Mouse (Mus musculus): Measurements from ENCODE around the gene Ube2f. TPM values are rescaled to one million over a fixed set of nuclear protein-coding genes. Genes with fewer than 3 reads are reported as not detected.
A peak's percentile ranks its signal among the peaks of the same experiment; 100 is the strongest.

Gene Ube2f
- polyA plus RNA-seq, 1 experiment from 2014 or later = 66.7 TPM

GRCm38 (mm10) chr1:91215981-91216380 lies 34.1 kb upstream of the Ube2f start:
- H3K4me3 ChIP-seq (replicated peaks) = no peak overlapping the region
- H3K27ac ChIP-seq = no peak overlapping the region
- no peak for ATAC-seq
- H3K36me3 ChIP-seq = no peaks in the 10 kb centered on the region
- no peak overlapping the region for H3K9ac ChIP-seq
- H3K9me3 ChIP-seq = no peaks in the 10 kb centered on the region
- H3K4me1 ChIP-seq (replicated peaks) = 0 out of 2 replicates have a peak, but pooled peaks cover 5% of the 10 kb centered on the region
- no peak overlapping the region for H3K4me2 ChIP-seq (replicated peaks)
- WGBS = 18% methylated on average over 1 of the region's 1 CpGs
- H3K27me3 ChIP-seq (replicated peaks) = no peaks in the 10 kb centered on the region

GRCm38 (mm10) chr1:91216504-91217267 lies 33.4 kb upstream of the Ube2f start:
- H3K9me3 ChIP-seq = no peaks in the 10 kb centered on the region
- no peak overlapping the region for H3K27ac ChIP-seq
- no peak overlapping the region for H3K9ac ChIP-seq
- ATAC-seq = no peak
- 0 out of 2 replicates have a peak, but pooled peaks cover 3% of the 10 kb centered on the region for H3K4me1 ChIP-seq (replicated peaks)
- 56% methylated on average over 10 of the region's 10 CpGs for WGBS
- H3K27me3 ChIP-seq (replicated peaks) = no peaks in the 10 kb centered on the region
- H3K4me2 ChIP-seq (replicated peaks) = no peak overlapping the region
- H3K4me3 ChIP-seq (replicated peaks) = no peak overlapping the region
- H3K36me3 ChIP-seq = no peaks in the 10 kb centered on the region

- no peak overlapping the region for H3K27ac ChIP-seq
- no peaks in the 10 kb centered on the region for H3K27me3 ChIP-seq (replicated peaks)
- H3K9me3 ChIP-seq = no peaks in the 10 kb centered on the region
- 81% methylated on average over 7 of the region's 7 CpGs for WGBS
- no peak overlapping the region for H3K9ac ChIP-seq
- H3K36me3 ChIP-seq = no peaks in the 10 kb centered on the region
- no peak overlapping the region for H3K4me3 ChIP-seq (replicated peaks)
- no peak overlapping the region for H3K4me2 ChIP-seq (replicated peaks)
- ATAC-seq = no peak
- no peaks in the 10 kb centered on the region for H3K4me1 ChIP-seq (replicated peaks)
Measured at GRCm38 (mm10) chr1:91219641-91220321, 30.3 kb upstream of the Ube2f start.

- H3K9me3 ChIP-seq = no peaks in the 10 kb centered on the region
- 77% methylated on average over 3 of the region's 3 CpGs for WGBS
- H3K36me3 ChIP-seq = no peaks in the 10 kb centered on the region
- no peak overlapping the region for H3K27ac ChIP-seq
- no peaks in the 10 kb centered on the region for H3K27me3 ChIP-seq (replicated peaks)
- H3K9ac ChIP-seq = no peak overlapping the region
- H3K4me1 ChIP-seq (replicated peaks) = no peaks in the 10 kb centered on the region
- ATAC-seq = no peak
- H3K4me2 ChIP-seq (replicated peaks) = no peak overlapping the region
- H3K4me3 ChIP-seq (replicated peaks) = no peak overlapping the region
Measured at GRCm38 (mm10) chr1:91220322-91220672, 29.8 kb upstream of the Ube2f start.

- Histone ChIP-seq H3K4me3 (replicated peaks) (no peak overlapping the region), H3K4me2 (replicated peaks) (no peak overlapping the region), H3K27me3 (replicated peaks) (no peaks in the 10 kb centered on the region), H3K4me1 (replicated peaks) (peaks cover 3% of the 10 kb centered on the region; the same call in 1 of the 2 replicates), H3K9me3 (no peaks in the 10 kb centered on the region), H3K36me3 (no peaks in the 10 kb centered on the region), H3K9ac (no peak overlapping the region), H3K27ac (no peak overlapping the region)
- 82% methylated on average over 4 of the region's 4 CpGs for WGBS
- ATAC-seq = no peak
Measured at GRCm38 (mm10) chr1:91226562-91226961, 23.5 kb upstream of the Ube2f start.

GRCm38 (mm10) chr1:91227381-91228054 lies 22.6 kb upstream of the Ube2f start:
- Histone ChIP-seq H3K4me3 (replicated peaks) (no peak overlapping the region), H3K27ac (0 out of 2 replicates have a peak overlapping the region, but pooled peaks have one; percentile 17), H3K9ac (no peak overlapping the region), H3K36me3 (no peaks in the 10 kb centered on the region), H3K9me3 (no peaks in the 10 kb centered on the region), H3K27me3 (replicated peaks) (no peaks in the 10 kb centered on the region), H3K4me1 (replicated peaks) (peaks cover 5% of the 10 kb centered on the region; the same call in 1 of the 2 replicates), H3K4me2 (replicated peaks) (no peak overlapping the region)
- WGBS = 34% methylated on average over 15 of the region's 15 CpGs
- no peak for ATAC-seq

- no peak overlapping the region for H3K4me2 ChIP-seq (replicated peaks)
- H3K4me3 ChIP-seq (replicated peaks) = no peak overlapping the region
- no peak overlapping the region for H3K27ac ChIP-seq
- ATAC-seq = no peak
- 55% methylated on average over 6 of the region's 6 CpGs for WGBS
- H3K4me1 ChIP-seq (replicated peaks) = peaks cover 5% of the 10 kb centered on the region; the same call in 1 of the 2 replicates
- H3K9ac ChIP-seq = no peak overlapping the region
- no peaks in the 10 kb centered on the region for H3K9me3 ChIP-seq
- no peaks in the 10 kb centered on the region for H3K27me3 ChIP-seq (replicated peaks)
- H3K36me3 ChIP-seq = no peaks in the 10 kb centered on the region
Measured at GRCm38 (mm10) chr1:91231142-91231541, 19.0 kb upstream of the Ube2f start.

GRCm38 (mm10) chr1:91231896-91232295 lies 18.2 kb upstream of the Ube2f start:
- Histone ChIP-seq H3K4me1 (replicated peaks) (peaks cover 5% of the 10 kb centered on the region; the same call in 1 of the 2 replicates), H3K27me3 (replicated peaks) (no peaks in the 10 kb centered on the region), H3K9ac (no peak overlapping the region), H3K4me3 (replicated peaks) (no peak overlapping the region), H3K27ac (no peak overlapping the region), H3K4me2 (replicated peaks) (no peak overlapping the region), H3K9me3 (no peaks in the 10 kb centered on the region), H3K36me3 (no peaks in the 10 kb centered on the region)
- no peak for ATAC-seq
- 31% methylated on average over 5 of the region's 5 CpGs for WGBS

GRCm38 (mm10) chr1:91235395-91235794 lies 14.7 kb upstream of the Ube2f start:
- Histone ChIP-seq H3K27ac (no peak overlapping the region), H3K4me3 (replicated peaks) (no peak overlapping the region), H3K9me3 (no peaks in the 10 kb centered on the region), H3K9ac (no peak overlapping the region), H3K4me1 (replicated peaks) (0 out of 2 replicates have a peak, but pooled peaks cover 3% of the 10 kb centered on the region), H3K36me3 (no peaks in the 10 kb centered on the region), H3K27me3 (replicated peaks) (no peaks in the 10 kb centered on the region), H3K4me2 (replicated peaks) (no peak overlapping the region)
- ATAC-seq = no peak
- 57% methylated on average over 5 of the region's 5 CpGs for WGBS

- H3K27ac ChIP-seq = no peak overlapping the region
- H3K36me3 ChIP-seq = no peaks in the 10 kb centered on the region
- no peak overlapping the region for H3K4me2 ChIP-seq (replicated peaks)
- H3K4me1 ChIP-seq (replicated peaks) = no peaks in the 10 kb centered on the region
- H3K9ac ChIP-seq = no peak overlapping the region
- no peaks in the 10 kb centered on the region for H3K27me3 ChIP-seq (replicated peaks)
- 82% methylated on average over 6 of the region's 6 CpGs for WGBS
- no peak for ATAC-seq
- H3K4me3 ChIP-seq (replicated peaks) = no peak overlapping the region
- H3K9me3 ChIP-seq = no peaks in the 10 kb centered on the region
Measured at GRCm38 (mm10) chr1:91237676-91238075, 12.4 kb upstream of the Ube2f start.

GRCm38 (mm10) chr1:91239112-91239511 lies 11.0 kb upstream of the Ube2f start:
- Histone ChIP-seq H3K9me3 (no peaks in the 10 kb centered on the region), H3K27me3 (replicated peaks) (no peaks in the 10 kb centered on the region), H3K4me3 (replicated peaks) (no peak overlapping the region), H3K36me3 (no peaks in the 10 kb centered on the region), H3K27ac (no peak overlapping the region), H3K4me1 (replicated peaks) (no peaks in the 10 kb centered on the region), H3K4me2 (replicated peaks) (no peak overlapping the region), H3K9ac (no peak overlapping the region)
- ATAC-seq = no peak
- 18% methylated on average over 5 of the region's 5 CpGs for WGBS

GRCm38 (mm10) chr1:91239800-91240199 lies 10.3 kb upstream of the Ube2f start:
- no peak overlapping the region for H3K9ac ChIP-seq
- H3K4me3 ChIP-seq (replicated peaks) = no peak overlapping the region
- no peak overlapping the region for H3K27ac ChIP-seq
- H3K9me3 ChIP-seq = no peaks in the 10 kb centered on the region
- no peaks in the 10 kb centered on the region for H3K36me3 ChIP-seq
- H3K4me2 ChIP-seq (replicated peaks) = no peak overlapping the region
- 61% methylated on average over 1 of the region's 1 CpGs for WGBS
- no peak for ATAC-seq
- no peaks in the 10 kb centered on the region for H3K27me3 ChIP-seq (replicated peaks)
- no peaks in the 10 kb centered on the region for H3K4me1 ChIP-seq (replicated peaks)

All from intestine, embryonic 15.5 days (tissue).